Mouse (Mus musculus) fibroblast of lung, adult 2 months (primary cell): ENCODE measurements at regions not wholly inside any gene's neighbourhood (a gene's known extent, or its start where the extent isn't known, plus 50 kb on each side); places are given as distances from the start of the nearest gene placed in this dataset.

Source experiments
- DNase-seq: peaks from one replicate; pipeline ENCODE4 v3.0.0-alpha.2; 2011; ENCODE audit warnings: low read depth

DNA sequence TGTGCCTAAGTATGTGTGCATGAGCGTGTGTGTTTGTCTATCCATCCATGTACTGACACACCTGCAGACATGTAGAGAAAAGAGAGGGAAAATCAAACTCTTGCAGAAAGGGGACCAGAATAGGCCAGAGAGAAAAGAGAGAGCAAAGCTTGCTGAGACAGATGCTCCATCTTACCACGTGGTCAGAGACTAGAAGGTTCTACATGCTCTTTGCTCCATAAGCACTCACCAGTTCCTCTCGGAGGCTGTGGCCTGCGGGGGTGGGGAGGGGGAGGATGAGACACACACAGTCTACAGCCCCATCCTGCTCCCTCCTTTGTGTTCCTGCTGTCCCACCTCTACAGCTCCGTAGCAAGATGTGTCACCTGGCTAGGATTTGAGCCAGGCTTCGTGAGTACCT, 119.7 kb upstream of the Rreb1 start:
- no peak for DNase-seq

- no peak for DNase-seq
Measured at GRCm38 (mm10) chr13:37660083-37660482, 118.1 kb upstream of the Rreb1 start.

DNA sequence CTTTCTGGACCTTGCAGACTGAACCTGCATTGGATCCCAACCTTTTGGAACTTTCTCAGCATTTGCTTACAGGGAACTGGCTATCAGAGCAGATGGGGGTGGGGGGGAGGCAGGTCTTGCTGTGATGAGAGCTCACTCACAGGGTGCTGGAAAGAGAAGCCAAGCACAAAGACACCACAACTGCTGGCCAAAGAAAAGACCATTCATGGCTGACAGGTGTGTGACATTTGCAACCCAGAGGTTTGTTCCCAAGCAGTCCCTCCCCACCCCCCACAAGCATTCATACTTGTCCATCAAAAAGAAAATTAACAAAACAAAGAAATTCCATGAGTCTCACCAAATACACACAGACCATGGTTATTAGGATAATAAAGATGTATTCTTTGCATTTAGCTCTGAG, 117.5 kb upstream of the Rreb1 start:
- no peak for DNase-seq

DNA sequence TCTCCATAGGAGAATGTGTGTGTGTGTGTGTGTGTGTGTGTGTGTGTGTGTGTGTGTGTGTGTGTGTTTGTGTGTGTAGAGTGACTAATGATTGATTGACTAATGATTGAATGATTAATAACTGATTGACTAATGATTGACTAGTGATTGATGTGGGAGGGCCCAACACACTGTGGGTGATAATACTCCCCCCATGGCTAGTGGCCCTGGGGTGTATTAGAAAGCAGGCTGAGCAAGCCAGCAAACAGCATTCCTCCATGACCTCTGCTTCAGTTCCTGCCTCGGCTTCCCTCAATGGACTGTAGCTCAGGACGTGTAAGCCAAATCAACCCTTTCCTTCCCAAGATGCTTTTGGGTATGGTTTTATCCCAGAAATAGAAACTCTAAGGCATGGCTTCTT, 114.1 kb upstream of the Rreb1 start:
- DNase-seq, result no peak

GRCm38 (mm10) chr13:37666207-37667003, 111.8 kb upstream of the Rreb1 start:
- no peak for DNase-seq

DNA sequence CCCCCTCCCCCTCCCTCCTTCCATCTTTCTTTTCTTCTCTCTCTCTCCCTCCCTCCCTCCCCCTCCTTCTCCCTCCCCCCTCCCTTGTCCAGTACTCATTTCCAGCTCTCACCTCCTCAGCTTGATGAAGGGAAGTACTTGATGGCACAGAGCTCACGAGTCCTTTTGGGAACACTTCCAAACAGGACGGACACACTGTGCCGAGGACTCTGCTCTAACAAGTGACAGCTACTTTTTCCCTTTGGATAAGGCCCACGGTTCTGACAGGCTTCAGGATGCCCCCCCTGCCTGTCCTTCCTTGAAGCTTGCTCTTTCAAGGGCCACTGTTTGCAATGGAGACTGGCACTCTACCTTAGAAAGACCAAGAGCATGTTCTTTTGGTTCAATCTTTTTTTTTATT, 110.8 kb upstream of the Rreb1 start:
- no peak for DNase-seq

- DNase-seq, result no peak
Measured at GRCm38 (mm10) chr13:37667871-37668270, 110.3 kb upstream of the Rreb1 start.

DNA sequence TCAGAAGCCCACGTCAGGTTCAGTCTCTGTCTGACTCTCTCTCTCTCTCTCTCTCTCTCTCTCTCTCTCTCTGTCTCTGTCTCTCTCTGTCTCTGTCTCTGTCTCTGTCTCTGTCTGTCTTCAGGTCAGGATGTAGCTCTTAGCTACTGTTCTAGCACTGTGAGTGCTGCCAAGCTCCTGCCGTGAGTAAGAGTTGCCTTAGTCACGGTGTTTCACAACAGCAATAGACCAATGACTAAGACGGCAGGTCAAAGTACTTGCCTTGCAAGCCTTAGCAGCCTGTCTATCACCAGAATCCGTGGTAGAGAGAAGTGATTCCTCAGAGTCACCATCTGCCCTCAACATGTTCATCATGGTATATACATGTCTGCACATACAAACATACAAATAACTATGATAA, 107.1 kb upstream of the Rreb1 start:
- DNase-seq, result peak; percentile 65

- DNase-seq, result no peak
Measured at GRCm38 (mm10) chr13:37674676-37675350, 103.4 kb upstream of the Rreb1 start.

- DNase-seq, result no peak
Measured at GRCm38 (mm10) chr13:37675718-37676117, 102.5 kb upstream of the Rreb1 start.

GRCm38 (mm10) chr13:37676912-37677311, 101.3 kb upstream of the Rreb1 start:
- DNase-seq, result no peak

- DNase-seq, result no peak
Measured at GRCm38 (mm10) chr13:37678251-37678650, 99.9 kb upstream of the Rreb1 start.

DNA sequence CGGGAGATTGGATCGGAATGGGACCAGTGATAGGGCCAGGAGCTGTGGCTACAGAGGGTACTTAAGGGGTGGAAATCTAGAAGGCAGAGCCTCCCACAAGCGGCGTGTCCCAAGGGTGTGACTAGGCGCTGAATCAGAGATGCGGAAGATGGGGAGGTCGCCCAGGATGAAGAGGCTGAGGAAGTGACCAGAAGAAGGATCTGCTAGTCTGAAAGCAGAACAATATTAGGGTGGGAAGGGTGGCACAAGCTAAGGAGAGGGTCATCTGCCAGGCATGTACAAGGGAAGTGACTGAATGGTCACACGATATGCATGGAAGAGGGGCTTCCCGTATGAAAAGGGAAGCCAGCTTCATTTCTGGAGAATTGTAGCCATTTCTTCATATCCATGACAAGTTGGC, 99.4 kb upstream of the Rreb1 start:
- no peak for DNase-seq

DNA sequence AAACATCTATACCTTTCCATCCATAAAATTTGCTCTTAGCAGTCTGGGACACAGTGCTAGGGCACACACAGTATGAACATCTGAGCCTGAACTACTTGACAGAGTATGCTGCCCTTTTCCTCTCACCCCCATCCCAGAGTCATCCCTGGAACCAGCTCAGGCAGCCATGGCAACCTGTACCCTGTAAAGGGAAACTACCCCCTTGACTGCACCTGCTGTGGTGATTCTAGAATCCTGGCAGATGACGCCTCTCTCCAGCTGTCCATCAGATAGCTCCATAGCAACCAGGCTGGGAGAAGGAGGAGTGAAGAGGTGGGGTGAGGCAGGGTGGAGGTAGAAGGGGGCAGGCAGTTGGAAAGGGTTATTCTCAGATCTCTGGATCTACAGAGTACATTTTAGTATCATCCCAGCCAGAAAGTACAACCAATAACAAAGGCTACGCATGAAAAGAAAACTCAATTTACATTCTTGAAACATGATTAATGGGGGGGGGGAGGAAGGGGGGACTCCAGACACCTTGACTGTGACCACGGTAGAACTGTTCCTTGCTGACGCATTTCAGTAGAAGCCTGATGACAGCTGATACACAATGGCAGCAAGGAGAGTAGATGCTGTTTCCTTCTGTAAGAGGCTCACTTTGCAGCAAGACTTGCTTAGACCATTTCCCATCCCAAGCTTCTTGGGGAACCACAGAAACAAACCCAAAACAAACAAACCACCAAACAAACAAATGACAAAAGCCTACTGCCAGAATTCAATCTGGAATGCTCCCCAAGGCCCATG, 97.2 kb upstream of the Rreb1 start:
- no peak for DNase-seq

DNA sequence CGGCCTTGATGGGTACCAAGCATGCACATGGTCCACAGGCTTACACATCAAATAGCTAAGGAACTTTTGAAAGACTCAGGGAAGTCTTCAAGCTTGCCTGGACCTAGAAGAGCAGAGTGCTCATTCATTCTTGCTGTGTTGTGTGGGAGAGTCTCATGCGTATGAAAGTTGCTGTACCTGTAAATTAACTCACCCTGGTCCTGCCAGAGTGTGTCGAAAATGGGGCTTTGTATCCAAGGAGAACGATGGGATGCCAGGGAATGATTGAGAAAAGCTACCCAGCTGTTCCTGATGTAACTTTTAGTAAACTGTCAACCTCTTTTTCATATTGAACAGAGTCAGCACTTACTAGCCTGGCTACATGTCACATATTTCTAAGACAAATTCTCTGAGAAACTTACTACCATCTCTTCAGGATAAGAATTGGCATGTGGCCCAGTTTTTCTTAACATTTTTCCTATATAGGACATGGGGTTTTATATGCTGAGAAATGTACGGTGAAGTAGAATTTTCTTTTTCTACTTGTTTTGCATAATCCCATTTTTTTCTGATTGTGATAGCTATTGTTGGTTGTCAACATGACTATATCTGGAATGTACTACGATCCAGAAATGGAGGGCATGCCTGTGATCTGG, 95.0 kb upstream of the Rreb1 start:
- DNase-seq, result no peak

DNA sequence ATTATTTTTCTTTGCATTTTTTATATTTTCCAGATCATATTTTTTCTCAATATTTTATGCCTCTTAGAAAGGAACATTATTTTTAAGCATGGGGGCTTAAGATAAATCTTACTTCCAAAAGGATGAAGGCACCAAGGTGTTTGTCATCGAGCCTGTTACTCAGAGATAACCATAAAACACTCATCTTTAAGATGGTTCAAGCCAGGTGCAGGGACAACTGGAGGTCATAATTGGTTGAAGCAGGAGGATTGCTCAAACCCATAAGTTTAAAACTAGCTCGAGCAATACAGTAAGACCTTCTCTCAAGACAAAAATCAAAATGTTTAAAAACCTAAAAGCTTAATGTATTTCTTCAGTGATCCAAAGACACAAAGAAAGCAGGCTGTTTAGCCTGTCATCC, 92.6 kb upstream of the Rreb1 start:
- no peak for DNase-seq

DNA sequence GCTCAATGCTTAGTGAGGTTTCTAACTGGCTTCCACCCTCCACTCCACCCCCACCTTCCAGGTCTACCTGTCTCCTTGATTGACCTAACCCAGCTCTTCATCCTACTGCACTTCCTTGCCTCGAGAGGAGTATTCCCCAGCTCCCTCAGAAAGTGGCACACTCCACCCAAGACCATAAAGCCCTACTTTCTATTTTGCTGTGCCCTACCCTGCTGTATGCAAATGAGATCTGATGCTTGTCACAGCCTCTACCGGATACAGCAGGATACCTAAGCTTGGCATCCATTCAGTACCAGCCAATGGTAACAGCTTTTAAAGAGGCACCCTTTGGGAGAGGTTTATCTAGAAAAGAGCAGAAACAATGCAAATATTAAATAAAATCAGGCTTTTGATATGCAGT, 92.1 kb upstream of the Rreb1 start:
- DNase-seq, result no peak

DNA sequence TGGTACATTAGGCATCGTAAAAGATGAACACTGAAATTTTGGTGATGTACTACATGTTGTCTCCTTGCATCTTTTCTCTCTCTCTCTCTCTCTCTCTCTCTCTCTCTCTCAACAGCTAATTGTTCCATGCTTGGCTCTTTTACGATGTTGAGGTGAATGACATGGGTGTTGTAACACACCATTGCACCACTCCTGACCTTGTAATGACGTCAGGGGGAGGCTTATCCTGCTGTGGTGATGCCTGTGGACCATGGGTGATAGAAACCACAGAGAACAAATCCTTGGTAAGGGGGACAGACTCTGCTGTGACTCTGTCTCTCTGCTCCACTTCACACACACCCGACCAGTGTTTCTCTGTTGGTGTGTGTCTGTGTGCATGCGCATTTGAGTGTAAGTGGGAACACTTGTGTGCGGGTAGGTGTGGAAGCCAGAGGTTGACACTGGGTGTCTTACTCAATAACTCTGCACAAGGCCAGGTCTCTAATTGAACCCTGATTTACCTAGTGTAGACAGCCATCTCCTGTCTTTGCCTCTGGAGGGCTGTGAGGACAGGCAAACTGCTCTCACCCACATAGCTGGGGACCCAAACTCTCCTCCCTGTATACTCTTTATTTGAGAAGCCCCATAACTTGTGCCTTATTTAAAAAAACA, 88.9 kb upstream of the Rreb1 start:
- DNase-seq, result no peak

- no peak for DNase-seq
Measured at GRCm38 (mm10) chr13:37691855-37692445, 86.2 kb upstream of the Rreb1 start.

- DNase-seq, result no peak
Measured at GRCm38 (mm10) chr13:37693617-37694016, 84.6 kb upstream of the Rreb1 start.

- DNase-seq, result no peak
Measured at GRCm38 (mm10) chr13:37704475-37704874, 73.7 kb upstream of the Rreb1 start.

GRCm38 (mm10) chr13:37705482-37705881, 72.7 kb upstream of the Rreb1 start:
- DNase-seq, result no peak
